Mouse (Mus musculus): ENCODE measurements around the gene Ifi27l2b. TPM values are rescaled to one million over a fixed set of nuclear protein-coding genes. Genes with fewer than 3 reads are reported as not detected.

Gene Ifi27l2b
- polyA plus RNA-seq (2015; fragmentation: Nextera tagmentation; extraction: Ambion mirVana): 0.31 TPM in 1 of 2 replicates, not detected in the other

DNA sequence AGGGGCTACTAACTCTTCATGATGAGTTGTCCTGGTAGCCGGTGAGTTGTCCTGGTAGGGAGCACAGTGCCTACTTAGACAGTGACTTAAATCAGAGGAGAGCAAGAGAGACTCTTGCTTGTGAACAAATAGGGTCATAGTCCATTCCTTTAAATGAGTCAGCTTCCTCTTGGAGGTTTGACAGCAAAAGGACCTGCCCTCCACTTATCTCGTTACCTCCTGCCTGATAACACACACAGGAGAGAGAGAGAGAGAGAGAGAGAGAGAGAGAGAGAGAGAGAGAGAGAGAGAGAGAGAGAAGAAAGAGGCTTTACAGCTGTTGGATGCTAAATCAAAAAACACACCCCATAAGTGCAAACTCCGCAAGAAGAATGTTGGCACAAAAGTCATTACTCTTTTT lies at the start of gene Ifi27l2b:
Gene Ifi27l2b (minus strand): TSS at position 84 of the 400 bp plus-strand sequence.
- Histone ChIP-seq H3K27ac (ENCODE audit: low read length) (no peak within 1 kb of the TSS), H3K36me3 (ENCODE audit: control insufficient read depth, insufficient read depth) (no peaks in the 10 kb centered on the region), H3K4me1 (ENCODE audit: control insufficient read depth, low read depth, low read length) (no peaks in the 10 kb centered on the region), H3K9ac (ENCODE audit: low read depth, low read length) (no peak within 1 kb of the TSS), H3K4me2 (ENCODE audit: low read depth, low read length) (no peak within 1 kb of the TSS), H3K27me3 (ENCODE audit: control insufficient read depth, insufficient read depth, low read depth, low read length) (no peaks in the 10 kb centered on the region), H3K4me3 (ENCODE audit: low read depth, low read length) (no peak within 1 kb of the TSS), H3K9me3 (replicated peaks; ENCODE audit: control insufficient read depth, low read length) (no peaks in the 10 kb centered on the region)
- no peak for ATAC-seq (ENCODE audit: low read depth)
- WGBS (ENCODE audit: insufficient replicate concordance): 39% methylated on average over 3 of the region's 3 CpGs

GRCm38 (mm10) chr12:103504402-103504801 lies 47.4 kb upstream of the Ifi27l2b start:
- ATAC-seq (ENCODE audit: low read depth): no peak
- H3K36me3 ChIP-seq (ENCODE audit: control insufficient read depth, insufficient read depth): no peaks in the 10 kb centered on the region
- no peaks in the 10 kb centered on the region for H3K4me1 ChIP-seq (ENCODE audit: control insufficient read depth, low read depth, low read length)
- H3K9me3 ChIP-seq (replicated peaks; ENCODE audit: control insufficient read depth, low read length): no peaks in the 10 kb centered on the region
- H3K4me2 ChIP-seq (ENCODE audit: low read depth, low read length): no peak overlapping the region
- no peaks in the 10 kb centered on the region for H3K27me3 ChIP-seq (ENCODE audit: control insufficient read depth, insufficient read depth, low read depth, low read length)
- H3K4me3 ChIP-seq (ENCODE audit: low read depth, low read length): no peak overlapping the region
- H3K27ac ChIP-seq (ENCODE audit: low read length): no peak overlapping the region
- H3K9ac ChIP-seq (ENCODE audit: low read depth, low read length): no peak overlapping the region
- 50% methylated on average over 3 of the region's 3 CpGs for WGBS (ENCODE audit: insufficient replicate concordance)

DNA sequence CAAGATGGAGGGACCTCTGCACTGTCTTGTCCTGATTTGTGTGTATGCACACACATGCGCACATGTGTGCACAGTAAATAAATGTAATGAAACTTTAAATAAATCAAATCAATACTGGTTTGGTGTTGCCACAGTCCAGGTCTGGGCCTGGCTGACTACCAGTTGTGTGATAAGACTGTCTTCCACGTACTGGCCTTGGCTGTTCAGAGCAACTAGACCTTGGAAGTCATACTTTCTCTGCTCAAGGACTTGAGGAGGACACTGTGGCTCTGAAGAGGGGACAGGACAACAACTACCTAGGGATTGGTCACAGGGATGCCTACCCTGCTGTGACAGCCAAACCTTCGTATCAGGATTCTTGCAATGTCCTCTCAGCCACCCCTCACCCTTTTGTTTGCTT lies 46.3 kb upstream of the Ifi27l2b start:
- no peaks in the 10 kb centered on the region for H3K27me3 ChIP-seq (ENCODE audit: control insufficient read depth, insufficient read depth, low read depth, low read length)
- no peaks in the 10 kb centered on the region for H3K9me3 ChIP-seq (replicated peaks; ENCODE audit: control insufficient read depth, low read length)
- no peak overlapping the region for H3K4me3 ChIP-seq (ENCODE audit: low read depth, low read length)
- H3K36me3 ChIP-seq (ENCODE audit: control insufficient read depth, insufficient read depth): no peaks in the 10 kb centered on the region
- no peaks in the 10 kb centered on the region for H3K4me1 ChIP-seq (ENCODE audit: control insufficient read depth, low read depth, low read length)
- H3K4me2 ChIP-seq (ENCODE audit: low read depth, low read length): no peak overlapping the region
- H3K27ac ChIP-seq (ENCODE audit: low read length): no peak overlapping the region
- no peak overlapping the region for H3K9ac ChIP-seq (ENCODE audit: low read depth, low read length)
- WGBS (ENCODE audit: insufficient replicate concordance): 35% methylated on average over 3 of the region's 3 CpGs
- ATAC-seq (ENCODE audit: low read depth): no peak

DNA sequence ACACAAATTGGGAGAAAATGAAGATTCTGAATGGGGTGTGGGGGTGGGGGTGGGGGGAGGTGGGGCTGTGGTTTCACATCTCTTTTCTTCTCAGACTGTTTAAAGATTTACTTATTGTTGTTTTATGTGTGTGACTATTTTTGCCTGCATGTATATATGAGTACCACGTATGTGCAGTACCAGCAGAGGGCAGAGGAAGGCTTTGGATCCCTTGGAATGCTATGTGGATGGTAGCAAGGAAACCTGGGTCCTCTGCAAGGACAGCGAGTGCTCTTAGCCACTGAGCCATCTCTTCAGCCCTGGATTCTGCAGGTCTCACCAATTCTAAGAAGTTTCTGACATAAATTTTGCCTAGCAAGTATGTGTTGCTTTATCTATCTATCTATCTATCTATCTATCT lies 42.2 kb upstream of the Ifi27l2b start:
- Histone ChIP-seq H3K36me3 (ENCODE audit: control insufficient read depth, insufficient read depth) (no peaks in the 10 kb centered on the region), H3K4me1 (ENCODE audit: control insufficient read depth, low read depth, low read length) (no peaks in the 10 kb centered on the region), H3K9ac (ENCODE audit: low read depth, low read length) (no peak overlapping the region), H3K9me3 (replicated peaks; ENCODE audit: control insufficient read depth, low read length) (no peaks in the 10 kb centered on the region), H3K4me3 (ENCODE audit: low read depth, low read length) (no peak overlapping the region), H3K27ac (ENCODE audit: low read length) (no peak overlapping the region), H3K27me3 (ENCODE audit: control insufficient read depth, insufficient read depth, low read depth, low read length) (no peaks in the 10 kb centered on the region), H3K4me2 (ENCODE audit: low read depth, low read length) (no peak overlapping the region)
- 46% methylated on average over 2 of the region's 2 CpGs for WGBS (ENCODE audit: insufficient replicate concordance)
- no peak for ATAC-seq (ENCODE audit: low read depth)

DNA sequence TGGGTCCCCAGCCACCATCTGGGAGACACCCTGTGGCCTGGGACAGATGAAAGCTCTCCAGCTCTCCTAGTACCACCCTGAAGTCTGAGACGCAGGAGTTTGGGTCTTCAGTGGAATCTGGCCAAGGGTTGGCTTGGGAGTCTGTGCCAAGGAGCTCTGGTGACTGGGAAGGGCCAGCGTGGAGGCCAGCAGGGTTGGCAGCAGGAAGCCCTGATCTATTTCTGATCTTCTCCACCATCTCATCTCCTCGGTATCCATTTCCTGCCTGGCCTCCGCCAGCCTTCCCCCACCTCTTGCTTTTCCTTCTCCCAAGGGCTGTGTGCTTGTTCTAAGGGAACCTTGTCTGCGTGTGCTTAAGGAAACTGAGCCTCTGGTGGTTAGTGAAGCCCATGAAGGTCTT lies 41.7 kb upstream of the Ifi27l2b start:
- WGBS (ENCODE audit: insufficient replicate concordance): 32% methylated on average over 5 of the region's 5 CpGs
- no peak overlapping the region for H3K27ac ChIP-seq (ENCODE audit: low read length)
- H3K4me3 ChIP-seq (ENCODE audit: low read depth, low read length): no peak overlapping the region
- no peaks in the 10 kb centered on the region for H3K9me3 ChIP-seq (replicated peaks; ENCODE audit: control insufficient read depth, low read length)
- no peaks in the 10 kb centered on the region for H3K27me3 ChIP-seq (ENCODE audit: control insufficient read depth, insufficient read depth, low read depth, low read length)
- no peaks in the 10 kb centered on the region for H3K4me1 ChIP-seq (ENCODE audit: control insufficient read depth, low read depth, low read length)
- H3K36me3 ChIP-seq (ENCODE audit: control insufficient read depth, insufficient read depth): no peaks in the 10 kb centered on the region
- no peak overlapping the region for H3K4me2 ChIP-seq (ENCODE audit: low read depth, low read length)
- no peak for ATAC-seq (ENCODE audit: low read depth)
- no peak overlapping the region for H3K9ac ChIP-seq (ENCODE audit: low read depth, low read length)

DNA sequence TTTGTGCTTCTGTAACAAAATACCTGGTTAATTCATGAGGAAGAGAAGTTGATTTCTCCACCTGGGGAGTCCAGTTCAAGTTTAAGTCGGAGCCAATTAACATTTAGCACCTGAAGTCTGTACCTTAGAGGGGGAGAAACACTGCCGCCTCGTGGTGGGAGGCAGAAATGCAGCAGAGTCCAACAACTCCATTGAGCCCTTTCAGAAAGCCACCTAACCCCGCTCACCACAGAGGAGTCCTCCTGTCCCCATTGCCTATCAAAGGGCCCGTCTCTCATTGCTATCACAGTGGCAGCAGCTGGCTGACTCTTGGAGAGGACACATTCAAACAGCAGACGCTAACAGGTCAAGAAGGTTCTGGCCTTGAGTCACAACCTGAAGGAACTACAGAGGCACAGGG lies 37.5 kb upstream of the Ifi27l2b start:
- Histone ChIP-seq H3K36me3 (ENCODE audit: control insufficient read depth, insufficient read depth) (no peaks in the 10 kb centered on the region), H3K4me3 (ENCODE audit: low read depth, low read length) (no peak overlapping the region), H3K27me3 (ENCODE audit: control insufficient read depth, insufficient read depth, low read depth, low read length) (no peaks in the 10 kb centered on the region), H3K9me3 (replicated peaks; ENCODE audit: control insufficient read depth, low read length) (no peaks in the 10 kb centered on the region), H3K4me1 (ENCODE audit: control insufficient read depth, low read depth, low read length) (no peaks in the 10 kb centered on the region), H3K4me2 (ENCODE audit: low read depth, low read length) (no peak overlapping the region), H3K27ac (ENCODE audit: low read length) (no peak overlapping the region), H3K9ac (ENCODE audit: low read depth, low read length) (no peak overlapping the region)
- no peak for ATAC-seq (ENCODE audit: low read depth)
- WGBS (ENCODE audit: insufficient replicate concordance): 10% methylated on average over 6 of the region's 6 CpGs

DNA sequence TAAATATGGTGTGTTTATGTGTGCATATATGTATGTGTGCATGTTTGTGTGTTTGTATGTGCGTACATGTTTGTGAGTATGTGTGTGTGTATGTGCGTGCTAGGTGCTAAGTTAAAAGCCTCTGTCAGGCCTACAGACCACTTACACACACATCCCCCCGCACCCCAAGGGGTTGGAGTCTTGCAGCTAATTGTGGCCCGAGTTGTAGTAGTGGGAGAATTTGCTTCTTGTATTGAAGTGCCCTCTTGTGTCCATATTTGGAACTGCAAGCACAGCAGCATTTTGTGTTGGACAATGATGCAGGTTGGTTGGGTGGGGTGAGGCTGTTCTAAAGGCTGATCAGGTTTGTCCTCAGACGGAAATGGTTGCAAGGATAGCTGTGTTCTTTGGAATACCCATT lies 35.7 kb upstream of the Ifi27l2b start:
- no peaks in the 10 kb centered on the region for H3K36me3 ChIP-seq (ENCODE audit: control insufficient read depth, insufficient read depth)
- H3K4me2 ChIP-seq (ENCODE audit: low read depth, low read length): no peak overlapping the region
- ATAC-seq (ENCODE audit: low read depth): 0 out of 2 replicates have a peak, but pooled peaks have one; percentile 21
- no peaks in the 10 kb centered on the region for H3K9me3 ChIP-seq (replicated peaks; ENCODE audit: control insufficient read depth, low read length)
- H3K27ac ChIP-seq (ENCODE audit: low read length): no peak overlapping the region
- whole genome bisulfite sequencing (ENCODE audit: insufficient replicate concordance): 27% methylated on average over 5 of the region's 5 CpGs
- H3K9ac ChIP-seq (ENCODE audit: low read depth, low read length): no peak overlapping the region
- H3K4me1 ChIP-seq (ENCODE audit: control insufficient read depth, low read depth, low read length): no peaks in the 10 kb centered on the region
- H3K27me3 ChIP-seq (ENCODE audit: control insufficient read depth, insufficient read depth, low read depth, low read length): no peaks in the 10 kb centered on the region
- H3K4me3 ChIP-seq (ENCODE audit: low read depth, low read length): no peak overlapping the region

GRCm38 (mm10) chr12:103491091-103491730 lies 34.2 kb upstream of the Ifi27l2b start:
- Histone ChIP-seq H3K4me1 (ENCODE audit: control insufficient read depth, low read depth, low read length) (no peaks in the 10 kb centered on the region), H3K9me3 (replicated peaks; ENCODE audit: control insufficient read depth, low read length) (no peaks in the 10 kb centered on the region), H3K4me2 (ENCODE audit: low read depth, low read length) (no peak overlapping the region), H3K4me3 (ENCODE audit: low read depth, low read length) (no peak overlapping the region), H3K36me3 (ENCODE audit: control insufficient read depth, insufficient read depth) (no peaks in the 10 kb centered on the region), H3K27me3 (ENCODE audit: control insufficient read depth, insufficient read depth, low read depth, low read length) (no peaks in the 10 kb centered on the region), H3K9ac (ENCODE audit: low read depth, low read length) (no peak overlapping the region), H3K27ac (ENCODE audit: low read length) (no peak overlapping the region)
- no peak for ATAC-seq (ENCODE audit: low read depth)
- WGBS (ENCODE audit: insufficient replicate concordance): 37% methylated on average over 3 of the region's 3 CpGs

DNA sequence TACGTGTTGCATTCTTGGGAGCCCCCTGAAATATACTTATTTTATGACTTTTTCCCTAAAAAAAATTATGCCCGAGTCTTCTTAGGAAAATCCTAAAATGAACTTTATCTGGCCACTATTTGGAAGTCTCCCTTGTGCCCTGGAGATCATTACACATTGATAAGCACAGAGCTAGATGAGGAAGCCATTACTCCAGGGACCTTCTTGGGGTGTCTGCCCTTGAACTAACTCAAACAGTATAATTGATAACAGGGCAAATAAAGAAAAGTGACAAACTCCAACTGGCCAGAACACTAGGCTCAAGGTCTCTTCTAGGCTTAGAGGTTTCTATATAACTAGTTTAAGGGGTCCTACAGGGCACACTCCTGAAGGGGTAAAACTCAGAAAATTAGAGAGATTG lies 30.7 kb upstream of the Ifi27l2b start:
- H3K27ac ChIP-seq (ENCODE audit: low read length): no peak overlapping the region
- H3K9me3 ChIP-seq (replicated peaks; ENCODE audit: control insufficient read depth, low read length): no peaks in the 10 kb centered on the region
- H3K27me3 ChIP-seq (ENCODE audit: control insufficient read depth, insufficient read depth, low read depth, low read length): no peaks in the 10 kb centered on the region
- no peak overlapping the region for H3K4me2 ChIP-seq (ENCODE audit: low read depth, low read length)
- no peak for ATAC-seq (ENCODE audit: low read depth)
- no peaks in the 10 kb centered on the region for H3K36me3 ChIP-seq (ENCODE audit: control insufficient read depth, insufficient read depth)
- H3K4me1 ChIP-seq (ENCODE audit: control insufficient read depth, low read depth, low read length): no peaks in the 10 kb centered on the region
- WGBS (ENCODE audit: insufficient replicate concordance): 48% methylated on average over 2 of the region's 2 CpGs
- H3K9ac ChIP-seq (ENCODE audit: low read depth, low read length): no peak overlapping the region
- H3K4me3 ChIP-seq (ENCODE audit: low read depth, low read length): no peak overlapping the region

Measured in liver, embryonic 16.5 days (tissue).